Comparison of ENCODE assay signal across 8 mouse cellular contexts in genomic region chr2:60284467-60284821, GRCm38 (mm10). TPM values are rescaled to one million over a fixed set of nuclear protein-coding genes. Genes with fewer than 3 reads are reported as not detected.
DNase-seq lines count a peak whose midpoint lies in the region; ATAC-seq and TF ChIP-seq lines count a peak whose summit lies in the region.

Cd302 (minus strand) TSS chr2:60284488.

- peaks cover 7% of the 10 kb centered on the region; the same call in 1 of the 2 replicates for H3K4me1 ChIP-seq in heart, embryonic 12.5 days (replicated peaks)
- H3K4me1 ChIP-seq in G1E (ENCODE audit: insufficient read depth, low read depth, low read length), result peaks cover 26% of the 10 kb centered on the region
- peaks cover 17% of the 10 kb centered on the region for H3K4me1 ChIP-seq in forebrain, embryonic 10.5 days

- no peak within 1 kb of the TSS for H3K27ac ChIP-seq in heart, embryonic 12.5 days (ENCODE audit: poor library complexity, severe bottlenecking)
- H3K27ac ChIP-seq in forebrain, embryonic 10.5 days, result peak within 1 kb of the TSS; percentile 82

- H3K4me2 ChIP-seq in heart, embryonic 12.5 days, result peak within 1 kb of the TSS; percentile 96

- TF ChIP-seq CTCF in G1E (IDR thresholded peaks at IDR 0.05; ENCODE audit: low read depth, low read length), result no peak

- no peaks in the 10 kb centered on the region for H3K36me3 ChIP-seq in heart, embryonic 12.5 days
- no peaks in the 10 kb centered on the region for H3K36me3 ChIP-seq in G1E (replicated peaks)
- H3K36me3 ChIP-seq in forebrain, embryonic 10.5 days (replicated peaks), result no peaks in the 10 kb centered on the region

- H3K9me3 ChIP-seq in heart, embryonic 12.5 days (replicated peaks), result no peaks in the 10 kb centered on the region
- peaks cover 6% of the 10 kb centered on the region for H3K9me3 ChIP-seq in G1E (replicated peaks)
- no peaks in the 10 kb centered on the region for H3K9me3 ChIP-seq in forebrain, embryonic 10.5 days

- no peak for ATAC-seq in heart, embryonic 12.5 days (ENCODE audit: insufficient number of reproducible peaks, low FRiP score)
- no peak for ATAC-seq in G1E (ENCODE audit: extremely low read depth, insufficient number of reproducible peaks, low FRiP score, poor library complexity, severe bottlenecking)
- ATAC-seq in monocyte, adult 5-6 weeks (replicated peaks; ENCODE audit: insufficient number of reproducible peaks, low FRiP score, low TSS enrichment, poor library complexity, severe bottlenecking), result no peak

- no peaks in the 10 kb centered on the region for H3K27me3 ChIP-seq in heart, embryonic 12.5 days (replicated peaks)
- H3K27me3 ChIP-seq in G1E (ENCODE audit: insufficient read depth, low read length), result peaks cover 16% of the 10 kb centered on the region
- peaks cover 48% of the 10 kb centered on the region for H3K27me3 ChIP-seq in forebrain, embryonic 10.5 days (ENCODE audit: poor library complexity, severe bottlenecking)

- intact Hi-C loops in heart, postnatal 25 days (cut with DNase I), result no loop called here

- H3K9ac ChIP-seq in heart, embryonic 12.5 days, result peak within 1 kb of the TSS; percentile 72

- WGBS in heart, embryonic 12.5 days, result 49% methylated on average over 4 of the region's 4 CpGs
- 67% methylated on average over 4 of the region's 4 CpGs for WGBS in forebrain, embryonic 10.5 days

- no peak for DNase-seq in heart, postnatal 25 days (ENCODE audit: low spot score)
- no peak for DNase-seq in G1E (ENCODE audit: low spot score)
- DNase-seq in forebrain, embryonic 10.5 days (ENCODE audit: extremely low spot score, low spot score), result no peak
- DNase-seq in layer of hippocampus, postnatal 25 days (ENCODE audit: extremely low spot score in 1 of 2, low spot score in 1 of 2), result no peak
- DNase-seq in spleen, postnatal 10 days (ENCODE audit: low spot score in 2 of 2), result no peak
- DNase-seq in ovary, postnatal 14 days (ENCODE audit: low spot score), result no peak

- H3K4me3 ChIP-seq in heart, embryonic 12.5 days, result peak within 1 kb of the TSS; percentile 58
- H3K4me3 ChIP-seq in G1E (ENCODE audit: low read depth, low read length), result peak within 1 kb of the TSS; percentile 34; the same call in 1 of the 2 replicates
- peak within 1 kb of the TSS; percentile 63 for H3K4me3 ChIP-seq in forebrain, embryonic 10.5 days

RNA-seq across cellular contexts. Expression of gene Cd302, which starts in this region (rescaled TPM):
- polyA plus RNA-seq in heart, embryonic 12.5 days (2016; fragmentation: Nextera tagmentation; extraction: Ambion mirVana), result 23.3 and 23.9 TPM in 2 replicates
- 1 to 10 TPM; 9.4 to 9.9 TPM for total RNA-seq in heart, postnatal 25 days (2021)
- total RNA-seq in G1E (2014; fragmentation: Nextera tagmentation) (0.53 TPM in 1 of 2 replicates, not detected in the other), G1E (2017) (not detected in 2 replicates)
- not detected in 2 replicates for polyA plus RNA-seq in G1E (2012)
- 11.2 and 11.8 TPM in 2 replicates for polyA plus RNA-seq in forebrain, embryonic 10.5 days (2016; fragmentation: Nextera tagmentation; extraction: Ambion mirVana)
- 10 to 100 TPM; 12.3 to 15.3 TPM for total RNA-seq in layer of hippocampus, postnatal 25 days (2021)
- total RNA-seq in monocyte, adult 5-6 weeks (2017), result 17.9 to 44.5 TPM (median 30.5 TPM) in 3 replicates

Comparison
In these comparisons a context has a peak if more than half of its experiments do, and no peak if none do; other contexts are left out.
1. RNA of gene Cd302 (total RNA-seq): 17.9 to 44.5 TPM in monocyte, adult 5-6 weeks, 12.3 to 15.3 TPM in layer of hippocampus, postnatal 25 days and 9.4 to 9.9 TPM in heart, postnatal 25 days; 0.53 TPM in G1E; every median in the first group is over 4 times any median in the second.
2. RNA of gene Cd302 (polyA plus RNA-seq): 23.3 to 23.9 TPM in heart, embryonic 12.5 days and 11.2 to 11.8 TPM in forebrain, embryonic 10.5 days; not detected in G1E; every median in the first group is over 10 times any median in the second.
3. Peak in every context shown above with its lines, with median percentiles within 50 percentile points of each other: H3K4me3 ChIP-seq.